In the genomic region with DNA sequence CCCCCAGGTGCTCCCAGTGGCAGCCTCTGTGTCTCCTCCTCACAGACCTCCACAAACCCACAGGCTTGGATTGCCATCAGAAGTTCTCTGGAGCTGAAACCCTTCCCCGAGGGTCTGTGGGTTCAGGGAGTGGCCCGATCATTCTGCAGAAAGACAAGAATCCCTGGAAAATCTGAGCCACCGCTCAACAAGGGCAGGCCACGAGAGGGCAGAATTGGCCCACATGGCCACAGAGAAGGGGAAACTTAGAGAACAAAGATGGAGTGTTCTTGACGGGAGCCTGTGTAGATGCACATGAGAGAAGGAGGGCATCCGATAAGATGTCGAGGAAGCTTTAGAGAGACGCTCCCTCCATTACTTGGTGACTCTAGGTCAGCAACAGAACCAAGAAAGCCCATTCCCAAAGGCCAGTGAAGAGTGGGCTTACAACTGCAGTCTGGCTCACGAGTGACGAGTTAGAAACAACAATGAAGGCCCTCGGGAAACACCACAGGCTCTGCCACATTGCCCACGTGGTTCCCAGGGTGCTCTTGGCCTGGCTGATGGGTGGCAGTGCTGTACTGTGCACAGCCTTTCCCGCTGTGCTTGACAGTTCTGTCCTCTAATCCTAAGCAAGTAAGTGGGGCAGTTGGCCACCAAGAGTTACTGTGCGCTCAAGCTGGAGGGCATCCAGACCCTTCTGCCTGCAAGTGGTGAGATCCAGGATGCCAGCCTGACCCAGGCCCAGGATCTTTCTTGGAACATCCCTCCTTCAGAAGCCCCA, we compare ENCODE assay signal across 10 mouse cellular contexts. TPM values are rescaled to one million over a fixed set of nuclear protein-coding genes. Genes with fewer than 3 reads are reported as not detected.
DNase-seq lines count a peak whose midpoint lies in the region; ATAC-seq and TF ChIP-seq lines count a peak whose summit lies in the region.
"Had no signal": no experiment of that assay in that cellular context is flagged by ENCODE, and none has a peak within 500 bp of the region (broad histone marks: within the 10 kb centered on the region; RNA-seq: fewer than 3 reads in every experiment).

No protein-coding gene starts in this region.

- H3K4me2 ChIP-seq in forebrain, postnatal 0 days (ENCODE audit: low read depth): no peak overlapping the region
- no peak overlapping the region for H3K4me2 ChIP-seq in forebrain, embryonic 13.5 days
- no peak overlapping the region for H3K4me2 ChIP-seq in midbrain, embryonic 16.5 days (ENCODE audit: low read length)
- no peak overlapping the region for H3K4me2 ChIP-seq in limb, embryonic 14.5 days (replicated peaks; ENCODE audit: low read depth, low read length, severe bottlenecking)

- no peak overlapping the region for H3K27ac ChIP-seq in forebrain, postnatal 0 days (ENCODE audit: low read depth, low read length)
- H3K27ac ChIP-seq in forebrain, embryonic 13.5 days: no peak overlapping the region
- peak overlapping the region; percentile 46; the same call in 1 of the 2 replicates for H3K27ac ChIP-seq in midbrain, embryonic 10.5 days (replicated peaks)
- no peak overlapping the region for H3K27ac ChIP-seq in midbrain, embryonic 16.5 days (ENCODE audit: low read length)
- H3K27ac ChIP-seq in embryonic facial prominence, embryonic 10.5 days (replicated peaks): 0 out of 2 replicates have a peak overlapping the region, but pooled peaks have one; percentile 12
- H3K27ac ChIP-seq in limb, embryonic 14.5 days (replicated peaks; ENCODE audit: low read depth, low read length): no peak overlapping the region

- no peak overlapping the region for H3K9ac ChIP-seq in forebrain, postnatal 0 days
- no peak overlapping the region for H3K9ac ChIP-seq in forebrain, embryonic 13.5 days
- H3K9ac ChIP-seq in midbrain, embryonic 16.5 days (ENCODE audit: low read depth, low read length): no peak overlapping the region
- no peak overlapping the region for H3K9ac ChIP-seq in limb, embryonic 14.5 days (ENCODE audit: low read depth, low read length, severe bottlenecking)

- no peak for TF ChIP-seq POLR2A in limb, embryonic 14.5 days (IDR thresholded peaks at IDR 0.05; ENCODE audit: borderline replicate concordance, extremely low read depth, insufficient read depth, insufficient read length)

- peak; percentile 79 for TF ChIP-seq CTCF in forebrain, postnatal 0 days (IDR thresholded peaks at IDR 0.05; ENCODE audit: low read depth)

- no peaks in the 10 kb centered on the region for H3K9me3 ChIP-seq in forebrain, postnatal 0 days (ENCODE audit: low read length)
- H3K9me3 ChIP-seq in forebrain, embryonic 13.5 days (replicated peaks): no peaks in the 10 kb centered on the region
- H3K9me3 ChIP-seq in midbrain, embryonic 10.5 days (replicated peaks): no peaks in the 10 kb centered on the region
- no peaks in the 10 kb centered on the region for H3K9me3 ChIP-seq in midbrain, embryonic 16.5 days (replicated peaks; ENCODE audit: control insufficient read depth, low read length, poor library complexity, severe bottlenecking)
- H3K9me3 ChIP-seq in embryonic facial prominence, embryonic 10.5 days: no peaks in the 10 kb centered on the region
- no peaks in the 10 kb centered on the region for H3K9me3 ChIP-seq in limb, embryonic 14.5 days (ENCODE audit: control insufficient read depth, low read length)
- H3K9me3 ChIP-seq: megakaryocyte, embryonic 14.5 days had no signal

- H3K27me3 ChIP-seq in forebrain, postnatal 0 days (ENCODE audit: insufficient read depth, low read length): no peaks in the 10 kb centered on the region
- H3K27me3 ChIP-seq in forebrain, embryonic 13.5 days: no peaks in the 10 kb centered on the region
- peaks cover 12% of the 10 kb centered on the region for H3K27me3 ChIP-seq in midbrain, embryonic 10.5 days (ENCODE audit: low read depth, poor library complexity, severe bottlenecking)
- H3K27me3 ChIP-seq in midbrain, embryonic 16.5 days (ENCODE audit: control insufficient read depth, insufficient read depth, low read depth, low read length): no peaks in the 10 kb centered on the region
- peaks cover 15% of the 10 kb centered on the region for H3K27me3 ChIP-seq in embryonic facial prominence, embryonic 10.5 days (replicated peaks; ENCODE audit: low read depth, poor library complexity, severe bottlenecking)
- no peaks in the 10 kb centered on the region for H3K27me3 ChIP-seq in limb, embryonic 14.5 days (ENCODE audit: control insufficient read depth, insufficient read depth, low read length)

- no peaks in the 10 kb centered on the region for H3K4me1 ChIP-seq in forebrain, postnatal 0 days (ENCODE audit: insufficient read depth)
- peaks cover 11% of the 10 kb centered on the region for H3K4me1 ChIP-seq in forebrain, embryonic 13.5 days
- peaks cover 21% of the 10 kb centered on the region for H3K4me1 ChIP-seq in midbrain, embryonic 10.5 days
- H3K4me1 ChIP-seq in midbrain, embryonic 16.5 days (ENCODE audit: control insufficient read depth, insufficient read depth, low read length): peaks cover 5% of the 10 kb centered on the region
- peaks cover 32% of the 10 kb centered on the region for H3K4me1 ChIP-seq in embryonic facial prominence, embryonic 10.5 days
- peaks cover 9% of the 10 kb centered on the region for H3K4me1 ChIP-seq in limb, embryonic 14.5 days (ENCODE audit: control insufficient read depth, insufficient read depth, low read length)

- no peak overlapping the region for H3K4me3 ChIP-seq in forebrain, postnatal 0 days (ENCODE audit: low read depth, low read length)
- H3K4me3 ChIP-seq in forebrain, embryonic 13.5 days: no peak overlapping the region
- H3K4me3 ChIP-seq in midbrain, embryonic 10.5 days: no peak overlapping the region
- no peak overlapping the region for H3K4me3 ChIP-seq in midbrain, embryonic 16.5 days (ENCODE audit: low read depth, low read length)
- no peak overlapping the region for H3K4me3 ChIP-seq in embryonic facial prominence, embryonic 10.5 days
- H3K4me3 ChIP-seq in limb, embryonic 14.5 days (replicated peaks; ENCODE audit: low read length): no peak overlapping the region
- H3K4me3 ChIP-seq: megakaryocyte, embryonic 14.5 days had no signal

- 62% methylated on average over 14 of the region's 14 CpGs for WGBS in forebrain, postnatal 0 days
- WGBS in forebrain, embryonic 13.5 days: 71% methylated on average over 14 of the region's 14 CpGs
- WGBS in midbrain, embryonic 10.5 days: 83% methylated on average over 14 of the region's 14 CpGs
- 74% methylated on average over 14 of the region's 14 CpGs for WGBS in midbrain, embryonic 16.5 days
- WGBS in embryonic facial prominence, embryonic 10.5 days: 71% methylated on average over 14 of the region's 14 CpGs
- WGBS in limb, embryonic 14.5 days: 69% methylated on average over 14 of the region's 14 CpGs

- ATAC-seq in forebrain, postnatal 0 days: peak; percentile 62
- no peak for ATAC-seq in forebrain, embryonic 13.5 days
- no peak for ATAC-seq in midbrain, embryonic 16.5 days
- no peak for ATAC-seq in limb, embryonic 14.5 days (ENCODE audit: low FRiP score, low read depth)
- no peak for ATAC-seq in granulocyte monocyte progenitor cell, adult 5-6 weeks (replicated peaks; ENCODE audit: poor library complexity, severe bottlenecking)
- ATAC-seq in inflammation-experienced regulatory T-cells, adult 6 months: no peak

- H3K36me3 ChIP-seq in forebrain, postnatal 0 days (ENCODE audit: insufficient read depth): no peaks in the 10 kb centered on the region
- no peaks in the 10 kb centered on the region for H3K36me3 ChIP-seq in forebrain, embryonic 13.5 days (ENCODE audit: poor library complexity, severe bottlenecking)
- H3K36me3 ChIP-seq in midbrain, embryonic 10.5 days: no peaks in the 10 kb centered on the region
- H3K36me3 ChIP-seq in midbrain, embryonic 16.5 days (ENCODE audit: control insufficient read depth, insufficient read depth, low read length): no peaks in the 10 kb centered on the region
- H3K36me3 ChIP-seq in embryonic facial prominence, embryonic 10.5 days (replicated peaks): no peaks in the 10 kb centered on the region
- no peaks in the 10 kb centered on the region for H3K36me3 ChIP-seq in limb, embryonic 14.5 days (ENCODE audit: control insufficient read depth, insufficient read depth, low read length)

- peak; percentile 73 for DNase-seq in forebrain, postnatal 0 days
- peak; percentile 35 for DNase-seq in midbrain, embryonic 10.5 days (ENCODE audit: low spot score)
- DNase-seq in embryonic facial prominence, embryonic 10.5 days (ENCODE audit: low spot score): peak; percentile 57
- DNase-seq in limb, embryonic 14.5 days (ENCODE audit: low spot score): peak; percentile 38

RNA-seq across cellular contexts. Expression of gene Tmem247, which starts 7.2 kb away (rescaled TPM):
- total RNA-seq in forebrain, postnatal 0 days (2014; rRNA removed): not detected in 2 replicates
- not detected in 2 replicates for polyA plus RNA-seq in forebrain, postnatal 0 days (2015; fragmentation: Nextera tagmentation; extraction: Ambion mirVana)
- not detected in 2 replicates for polyA plus RNA-seq in forebrain, embryonic 13.5 days (2015; fragmentation: Nextera tagmentation; extraction: Ambion mirVana)
- not detected in 2 replicates for polyA plus RNA-seq in midbrain, embryonic 10.5 days (2016; fragmentation: Nextera tagmentation; extraction: Ambion mirVana)
- not detected in 2 replicates for polyA plus RNA-seq in midbrain, embryonic 16.5 days (2015; fragmentation: Nextera tagmentation; extraction: Ambion mirVana)
- polyA plus RNA-seq in embryonic facial prominence, embryonic 10.5 days (2016; fragmentation: Nextera tagmentation; extraction: Ambion mirVana): not detected in 2 replicates
- polyA plus RNA-seq in limb, embryonic 14.5 days (2012; rRNA removed): not detected in 2 replicates
- not detected in 2 replicates for polyA plus RNA-seq in limb, embryonic 14.5 days (2014; fragmentation: Nextera tagmentation; extraction: Ambion mirVana)
- total RNA-seq in granulocyte monocyte progenitor cell, adult 5-6 weeks (2014; fragmentation: Nextera tagmentation): not detected in 2 replicates
- total RNA-seq in granulocyte monocyte progenitor cell, adult 5-6 weeks (2017): not detected in 2 replicates
- polyA plus RNA-seq in inflammation-experienced regulatory T-cells, adult 6 months (2017; shearing (Covaris generic)): not detected
- polyA plus RNA-seq: heart, embryonic 14.5 days had no signal

RNA-seq across cellular contexts. Expression of gene Atp6v1e2, which starts 37.8 kb away (rescaled TPM):
- total RNA-seq in forebrain, postnatal 0 days (2014; rRNA removed): not detected in 2 replicates
- 0.15 and 0.21 TPM in 2 replicates for polyA plus RNA-seq in forebrain, postnatal 0 days (2015; fragmentation: Nextera tagmentation; extraction: Ambion mirVana)
- not detected in 2 replicates for polyA plus RNA-seq in forebrain, embryonic 13.5 days (2015; fragmentation: Nextera tagmentation; extraction: Ambion mirVana)
- not detected in 2 replicates for polyA plus RNA-seq in midbrain, embryonic 10.5 days (2016; fragmentation: Nextera tagmentation; extraction: Ambion mirVana)
- polyA plus RNA-seq in midbrain, embryonic 16.5 days (2015; fragmentation: Nextera tagmentation; extraction: Ambion mirVana): 0.29 TPM in 1 of 2 replicates, not detected in the other
- polyA plus RNA-seq in embryonic facial prominence, embryonic 10.5 days (2016; fragmentation: Nextera tagmentation; extraction: Ambion mirVana): not detected in 2 replicates
- not detected in 2 replicates for polyA plus RNA-seq in limb, embryonic 14.5 days (2012; rRNA removed)
- polyA plus RNA-seq in limb, embryonic 14.5 days (2014; fragmentation: Nextera tagmentation; extraction: Ambion mirVana): not detected in 2 replicates
- total RNA-seq in granulocyte monocyte progenitor cell, adult 5-6 weeks (2014; fragmentation: Nextera tagmentation): not detected in 2 replicates
- total RNA-seq in granulocyte monocyte progenitor cell, adult 5-6 weeks (2017): not detected in 2 replicates
- not detected for polyA plus RNA-seq in inflammation-experienced regulatory T-cells, adult 6 months (2017; shearing (Covaris generic))
- polyA plus RNA-seq: heart, embryonic 14.5 days had no signal

RNA-seq across cellular contexts. Expression of gene Rhoq, which starts 53.0 kb away (rescaled TPM):
- total RNA-seq in forebrain, postnatal 0 days (2014; rRNA removed): 17.9 and 18.2 TPM in 2 replicates
- 2.7 and 4.0 TPM in 2 replicates for polyA plus RNA-seq in forebrain, postnatal 0 days (2015; fragmentation: Nextera tagmentation; extraction: Ambion mirVana)
- polyA plus RNA-seq in forebrain, embryonic 13.5 days (2015; fragmentation: Nextera tagmentation; extraction: Ambion mirVana): 5.1 and 5.7 TPM in 2 replicates
- 9.0 and 9.9 TPM in 2 replicates for polyA plus RNA-seq in midbrain, embryonic 10.5 days (2016; fragmentation: Nextera tagmentation; extraction: Ambion mirVana)
- 5.3 and 6.0 TPM in 2 replicates for polyA plus RNA-seq in midbrain, embryonic 16.5 days (2015; fragmentation: Nextera tagmentation; extraction: Ambion mirVana)
- polyA plus RNA-seq in embryonic facial prominence, embryonic 10.5 days (2016; fragmentation: Nextera tagmentation; extraction: Ambion mirVana): 11.9 and 13.1 TPM in 2 replicates
- 61.5 and 67.4 TPM in 2 replicates for polyA plus RNA-seq in limb, embryonic 14.5 days (2012; rRNA removed)
- polyA plus RNA-seq in limb, embryonic 14.5 days (2014; fragmentation: Nextera tagmentation; extraction: Ambion mirVana): 35.3 and 35.4 TPM in 2 replicates
- 2.8 and 5.4 TPM in 2 replicates for total RNA-seq in granulocyte monocyte progenitor cell, adult 5-6 weeks (2014; fragmentation: Nextera tagmentation)
- total RNA-seq in granulocyte monocyte progenitor cell, adult 5-6 weeks (2017): 2.0 and 3.1 TPM in 2 replicates
- 1 to 10 TPM; 3.0 to 4.8 (median 3.8) TPM for polyA plus RNA-seq in inflammation-experienced regulatory T-cells, adult 6 months (2017; shearing (Covaris generic))

Comparison
In these comparisons a context has a peak if more than half of its experiments do, and no peak if none do; other contexts are left out.
1. H3K27ac ChIP-seq: peak in midbrain, embryonic 10.5 days (single experiment) and embryonic facial prominence, embryonic 10.5 days (single experiment); none in forebrain, postnatal 0 days (single experiment), forebrain, embryonic 13.5 days (single experiment), midbrain, embryonic 16.5 days (single experiment) and limb, embryonic 14.5 days (single experiment).
2. Peak in every context shown above with its lines, with median percentiles within 50 percentile points of each other: DNase-seq.